Mouse (Mus musculus) olfactory bulb, adult 2 months (tissue): ENCODE results near the gene Rab7b. TPM values are rescaled to one million over a fixed set of nuclear protein-coding genes. Genes with fewer than 3 reads are reported as not detected.

Experiments used
- H3K27ac ChIP-seq: fragments of 200-500 bp; 2 replicates; pipeline ENCODE4 v1.5.1; 2012; ENCODE audit warnings: low read depth, low read length; ENCODE audit not compliant: insufficient read depth
- H3K4me1 ChIP-seq: fragments of 200-500 bp; 2 replicates; pipeline ENCODE4 v1.6.1; 2012; ENCODE audit warnings: low read length; ENCODE audit not compliant: control insufficient read depth, insufficient read depth
- H3K4me3 ChIP-seq: fragments of 200-500 bp; 2 replicates; pipeline ENCODE4 v1.5.1; 2012; ENCODE audit warnings: mild to moderate bottlenecking, low read depth, low read length, moderate library complexity; ENCODE audit not compliant: insufficient read depth
- CTCF ChIP-seq: fragments of 200-500 bp; IDR thresholded peaks from 2 replicates; pipeline ENCODE4 v1.5.1; 2012; ENCODE audit warnings: low read depth, mild to moderate bottlenecking, low read length, moderate library complexity; ENCODE audit not compliant: insufficient read depth
- POLR2A ChIP-seq: fragments of 200-500 bp; IDR thresholded peaks from 2 replicates; pipeline ENCODE4 v1.6.1; 2012; ENCODE audit warnings: mild to moderate bottlenecking, low read depth, low read length, moderate library complexity; ENCODE audit not compliant: insufficient read depth
- WGBS: fragments of 180-500 bp; shearing (Covaris S2); methylation state at CpG from one replicate; pipeline ENCODE4 v1.1.7; 2018; 5-methylcytosine and 5-hydroxymethylcytosine counted together
- polyA plus RNA-seq: library from polyadenylated mRNA; stranded (reverse); fragments of >200 nt; gene quantifications from 2 replicates; pipeline ENCODE4 v1.2.4, GENCODE M21; 2012; ENCODE audit warnings: low replicate concordance; ENCODE audit not compliant: missing spikeins, insufficient read depth, insufficient read length

Rab7b gene
- polyA plus RNA-seq, 1 experiment, result not detected

- TF ChIP-seq POLR2A (no peak), CTCF (no peak)
- WGBS, result 89% methylated on average over 7 of the region's 7 CpGs
- H3K27ac ChIP-seq, result no peak overlapping the region
- no peak overlapping the region for H3K4me3 ChIP-seq
- H3K4me1 ChIP-seq, result no peaks in the 10 kb centered on the region
Measured at GRCm38 (mm10) chr1:131660716-131661472, 27.6 kb upstream of the Rab7b start.

GRCm38 (mm10) chr1:131661749-131662148 lies 26.7 kb upstream of the Rab7b start:
- TF ChIP-seq CTCF (no peak), POLR2A (no peak)
- WGBS, result 74% methylated on average over 3 of the region's 3 CpGs
- no peaks in the 10 kb centered on the region for H3K4me1 ChIP-seq

DNA sequence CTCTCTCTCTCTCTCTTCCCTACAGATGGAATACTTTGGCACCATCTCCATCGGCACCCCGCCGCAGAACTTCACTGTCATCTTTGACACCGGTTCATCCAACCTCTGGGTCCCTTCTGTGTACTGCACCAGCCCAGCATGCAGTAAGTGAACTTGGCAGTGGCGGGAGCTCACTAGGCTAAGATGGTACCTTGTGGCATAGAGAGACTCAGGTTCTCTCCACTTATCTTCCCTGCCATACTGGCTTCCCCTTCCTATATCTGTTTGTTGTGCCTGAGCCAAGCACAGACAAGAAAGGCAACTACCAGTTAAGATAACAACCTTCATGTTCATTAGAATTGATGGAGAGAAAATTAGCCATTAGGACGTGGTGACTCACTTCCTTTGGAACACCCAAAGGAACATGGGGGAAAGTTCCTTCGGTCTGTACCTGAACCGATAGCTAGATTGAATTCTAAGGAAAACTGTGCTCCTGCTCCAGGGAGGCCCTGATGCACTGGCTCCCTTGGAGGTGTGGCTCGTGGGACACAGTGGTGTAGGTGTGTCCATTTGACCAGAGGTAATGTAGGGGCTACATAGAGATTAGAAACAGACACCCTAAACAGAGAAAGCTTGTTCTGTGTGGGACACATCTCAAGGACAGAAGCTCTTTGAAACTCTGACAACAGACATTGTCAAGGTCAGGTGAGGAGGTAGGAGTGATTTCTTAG lies 25.1 kb upstream of the Rab7b start:
- TF ChIP-seq POLR2A, result no peak
- TF ChIP-seq CTCF, result no peak
- H3K4me3 ChIP-seq, result no peak overlapping the region
- 87% methylated on average over 9 of the region's 9 CpGs for WGBS

More at GRCm38 (mm10) chr1:131661749-131662148, 26.7 kb upstream of the Rab7b start:
- H3K4me3 ChIP-seq, result no peak overlapping the region
- H3K27ac ChIP-seq, result no peak overlapping the region

DNA sequence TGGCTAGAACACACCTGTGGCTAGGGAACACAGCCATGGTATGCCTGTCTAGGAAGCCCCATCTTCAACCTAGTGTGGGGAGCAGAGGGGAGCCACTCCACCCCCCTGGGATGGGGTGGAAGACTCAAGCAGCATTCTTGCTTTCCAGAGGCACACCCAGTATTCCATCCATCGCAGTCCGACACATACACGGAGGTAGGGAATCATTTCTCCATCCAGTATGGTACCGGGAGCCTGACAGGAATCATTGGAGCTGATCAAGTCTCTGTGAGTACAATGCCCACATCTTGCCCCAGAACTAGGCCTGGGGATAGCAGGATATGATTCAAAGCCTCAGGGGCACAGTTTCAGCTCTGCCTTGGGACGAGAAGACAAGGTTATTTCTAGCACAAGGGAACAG lies 24.4 kb upstream of the Rab7b start:
- Histone ChIP-seq H3K4me3 (no peak overlapping the region), H3K27ac (no peak overlapping the region), H3K4me1 (no peaks in the 10 kb centered on the region)
- TF ChIP-seq CTCF, result no peak
- no peak for TF ChIP-seq POLR2A
- WGBS, result 91% methylated on average over 5 of the region's 5 CpGs

More for the DNA sequence above, 25.1 kb upstream of the Rab7b start:
- Histone ChIP-seq H3K27ac (no peak overlapping the region), H3K4me1 (no peaks in the 10 kb centered on the region)

GRCm38 (mm10) chr1:131665886-131666285 lies 22.6 kb upstream of the Rab7b start:
- no peak overlapping the region for H3K27ac ChIP-seq
- TF ChIP-seq CTCF (no peak), POLR2A (no peak)
- H3K4me1 ChIP-seq, result no peaks in the 10 kb centered on the region
- H3K4me3 ChIP-seq, result no peak overlapping the region
- 70% methylated on average over 1 of the region's 1 CpGs for WGBS

DNA sequence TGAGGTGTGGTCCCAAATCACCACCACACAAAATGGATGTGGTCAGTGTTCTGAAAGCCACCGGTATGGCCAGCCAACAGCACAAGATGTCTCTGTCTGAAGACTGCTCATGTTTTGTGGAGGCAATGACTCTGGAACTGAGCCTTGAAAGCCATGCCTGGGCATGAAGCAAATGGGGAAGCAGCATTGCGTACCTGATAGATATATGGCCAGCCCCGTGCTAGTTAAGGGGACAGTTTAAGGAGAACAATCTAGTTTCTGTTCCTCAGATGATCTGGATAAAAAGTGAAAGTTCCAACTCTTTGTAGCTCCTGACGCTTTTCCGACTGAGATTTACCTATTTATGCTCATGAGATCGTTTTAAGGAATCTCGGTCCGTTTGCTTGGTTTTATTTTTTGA lies 17.4 kb upstream of the Rab7b start:
- no peak overlapping the region for H3K4me3 ChIP-seq
- 88% methylated on average over 8 of the region's 8 CpGs for WGBS
- H3K4me1 ChIP-seq, result no peaks in the 10 kb centered on the region
- H3K27ac ChIP-seq, result no peak overlapping the region
- no peak for TF ChIP-seq POLR2A
- no peak for TF ChIP-seq CTCF

- Histone ChIP-seq H3K4me1 (no peaks in the 10 kb centered on the region), H3K27ac (no peak overlapping the region), H3K4me3 (no peak overlapping the region)
- TF ChIP-seq CTCF, result no peak
- no peak for TF ChIP-seq POLR2A
- WGBS, result 82% methylated on average over 7 of the region's 7 CpGs
Measured at GRCm38 (mm10) chr1:131672361-131672760, 16.1 kb upstream of the Rab7b start.

- H3K4me1 ChIP-seq, result 0 out of 2 replicates have a peak, but pooled peaks cover 2% of the 10 kb centered on the region
- H3K4me3 ChIP-seq, result no peak overlapping the region
- no peak overlapping the region for H3K27ac ChIP-seq
- no peak for TF ChIP-seq POLR2A
- TF ChIP-seq CTCF, result no peak
- WGBS, result 57% methylated on average over 5 of the region's 5 CpGs
Measured at GRCm38 (mm10) chr1:131679644-131680043, 8.9 kb upstream of the Rab7b start.

DNA sequence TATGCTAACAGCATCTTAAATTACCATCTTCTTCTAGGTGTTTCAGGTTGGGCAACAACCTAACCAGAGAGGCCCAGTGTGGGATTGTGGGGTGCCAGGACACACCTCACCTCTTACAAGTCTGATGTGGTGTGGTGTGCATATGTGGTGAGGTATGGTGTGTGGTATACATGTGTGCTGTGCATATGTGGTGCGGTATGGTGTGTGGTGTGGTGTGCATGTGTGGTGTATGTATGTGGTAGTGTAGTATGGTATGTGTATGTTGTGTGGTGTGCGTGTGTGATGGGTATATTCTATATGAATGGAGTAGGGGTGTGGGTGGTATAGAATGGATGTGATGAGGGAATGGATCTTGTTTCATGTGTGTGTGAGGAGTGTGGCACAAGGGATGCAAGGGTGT lies 756 bp upstream of the Rab7b start:
- Histone ChIP-seq H3K4me1 (peaks cover 9% of the 10 kb centered on the region), H3K27ac (no peak overlapping the region), H3K4me3 (no peak overlapping the region)
- WGBS, result 98% methylated on average over 2 of the region's 2 CpGs
- TF ChIP-seq CTCF (no peak), POLR2A (no peak)

- WGBS, result 87% methylated on average over 3 of the region's 3 CpGs
- Histone ChIP-seq H3K4me1 (peaks cover 9% of the 10 kb centered on the region), H3K4me3 (no peak overlapping the region), H3K27ac (no peak overlapping the region)
- TF ChIP-seq CTCF, result no peak
- no peak for TF ChIP-seq POLR2A
Measured at GRCm38 (mm10) chr1:131689016-131689415, 521 bp downstream of the Rab7b start.
